Mouse (Mus musculus) heart, adult 2 months (tissue): Measurements from ENCODE around the gene Frmd5. TPM values are rescaled to one million over a fixed set of nuclear protein-coding genes. Genes with fewer than 3 reads are reported as not detected.
A peak's percentile ranks its signal among the peaks of the same experiment; 100 is the strongest.
"Not testable (repeated sequence)": the region's sequence is repeated elsewhere in the genome, so short reads cannot be mapped to it uniquely, and the experiment has no call there.

Source experiments
- DNase-seq, 2 experiments: peaks; one replicate each; pipeline ENCODE4 v3.0.0; 2021
- H3K27ac ChIP-seq: fragments of 200-600 bp; 2 replicates; pipeline ENCODE4 v1.8.1; 2022
- H3K27me3 ChIP-seq: fragments of 200-500 bp; 2 replicates; pipeline ENCODE4 v1.6.1; 2012; ENCODE audit warnings: mild to moderate bottlenecking, low read length, inconsistent platforms, mixed read lengths; ENCODE audit not compliant: control insufficient read depth, insufficient read depth
- H3K36me3 ChIP-seq: fragments of 200-500 bp; 2 replicates; pipeline ENCODE4 v1.6.1; 2012; ENCODE audit warnings: low read length, inconsistent platforms; ENCODE audit not compliant: control insufficient read depth, insufficient read depth
- H3K4me1 ChIP-seq: fragments of 200-500 bp; 2 replicates; pipeline ENCODE4 v1.6.1; 2011; ENCODE audit warnings: low read length; ENCODE audit not compliant: control insufficient read depth, insufficient read depth
- H3K4me3 ChIP-seq: fragments of 200-600 bp; 2 replicates; pipeline ENCODE4 v1.8.1; 2022
- H3K79me2 ChIP-seq: fragments of 200-500 bp; replicated peaks from 2 replicates; pipeline ENCODE4 v1.6.1; 2012; ENCODE audit warnings: mild to moderate bottlenecking, inconsistent platforms, low read length, moderate library complexity, mixed read lengths; ENCODE audit not compliant: control insufficient read depth, insufficient read depth
- H3K9ac ChIP-seq: fragments of 200-500 bp; 2 replicates; pipeline ENCODE4 v1.6.1; 2012; ENCODE audit warnings: low read depth, mild to moderate bottlenecking, control low read depth, inconsistent platforms, low read length, mixed read lengths
- CTCF ChIP-seq: fragments of 200-600 bp; IDR thresholded peaks from 2 replicates; pipeline ENCODE4 v1.8.1; 2022; ENCODE audit warnings: antibody characterized with exemption, mild to moderate bottlenecking, moderate library complexity
- EP300 ChIP-seq: fragments of 200-500 bp; IDR thresholded peaks from 2 replicates; pipeline ENCODE4 v1.6.1; 2011; ENCODE audit warnings: low read depth, low read length, control low read depth; ENCODE audit not compliant: insufficient read depth
- POLR2A ChIP-seq: fragments of 200-500 bp; IDR thresholded peaks from 2 replicates; pipeline ENCODE4 v1.6.1; 2011; ENCODE audit warnings: mild to moderate bottlenecking, low read depth, low read length, control low read depth; ENCODE audit not compliant: insufficient read depth
- WGBS: fragments of 180-500 bp; shearing (Covaris S2); methylation state at CpG from one replicate; pipeline ENCODE4 v1.1.7; 2018; 5-methylcytosine and 5-hydroxymethylcytosine counted together
- intact Hi-C: fragments of 180-260 bp; cut with DNase I; formaldehyde crosslinking; loops from one replicate; pipeline ENCODE4 v1.15.1; 2025
- polyA plus RNA-seq: library from polyadenylated mRNA; depleted of rRNA; stranded (reverse); fragments of >200 nt; gene quantifications from 2 replicates; pipeline ENCODE4 v1.2.3, GENCODE M21; 2012
- total RNA-seq, 2 experiments: library from RNA; stranded (reverse); gene quantifications; 2 replicates each; pipeline ENCODE4 v1.2.3; 2021

Frmd5 gene
- total and polyA plus RNA-seq, 3 experiments = 124 to 245 (median 197) TPM

- no peak overlapping the region for H3K9ac ChIP-seq
- intact Hi-C loops = no loop called here
Measured at GRCm38 (mm10) chr2:121544829-121545228, 262.1 kb downstream of the Frmd5 start.

GRCm38 (mm10) chr2:121525056-121525455, 281.8 kb downstream of the Frmd5 start:
- 91% methylated on average over 2 of the region's 2 CpGs for WGBS
- H3K27me3 ChIP-seq = no peaks in the 10 kb centered on the region
- no peaks in the 10 kb centered on the region for H3K79me2 ChIP-seq
- no peak overlapping the region for H3K9ac ChIP-seq
- no peak overlapping the region for H3K27ac ChIP-seq
- no peak overlapping the region for H3K4me3 ChIP-seq
- DNase-seq = no peak
- intact Hi-C loops = no loop called here
- no peaks in the 10 kb centered on the region for H3K36me3 ChIP-seq
- TF ChIP-seq EP300 (no peak), POLR2A (no peak), CTCF (no peak)
- no peaks in the 10 kb centered on the region for H3K4me1 ChIP-seq

More at GRCm38 (mm10) chr2:121544829-121545228, 262.1 kb downstream of the Frmd5 start:
- no peak for DNase-seq
- Histone ChIP-seq H3K4me3 (no peak overlapping the region), H3K36me3 (peaks cover 13% of the 10 kb centered on the region), H3K27me3 (no peaks in the 10 kb centered on the region), H3K27ac (no peak overlapping the region), H3K79me2 (no peaks in the 10 kb centered on the region), H3K4me1 (no peaks in the 10 kb centered on the region; the same call in none of the 2 replicates)
- 96% methylated on average over 3 of the region's 3 CpGs for WGBS
- TF ChIP-seq POLR2A = no peak
- peak; percentile 26; the same call in 1 of the 2 replicates for TF ChIP-seq CTCF
- TF ChIP-seq EP300 = no peak

- H3K9ac ChIP-seq, H3K36me3 ChIP-seq, H3K4me3 ChIP-seq, H3K79me2 ChIP-seq, H3K4me1 ChIP-seq, intact Hi-C loops, H3K27ac ChIP-seq, H3K27me3 ChIP-seq, DNase-seq: not testable (repeated sequence)
- 92% methylated on average over 3 of the region's 3 CpGs for WGBS
Measured at GRCm38 (mm10) chr2:121522830-121523229, 284.1 kb downstream of the Frmd5 start.

GRCm38 (mm10) chr2:121522006-121522405, 284.9 kb downstream of the Frmd5 start:
- intact Hi-C loops = no loop called here
- Histone ChIP-seq H3K27ac (no peak overlapping the region), H3K79me2 (no peaks in the 10 kb centered on the region), H3K9ac (no peak overlapping the region), H3K36me3 (no peaks in the 10 kb centered on the region), H3K4me1 (no peaks in the 10 kb centered on the region), H3K27me3 (no peaks in the 10 kb centered on the region), H3K4me3 (no peak overlapping the region)
- TF ChIP-seq POLR2A = no peak
- TF ChIP-seq EP300 = no peak
- TF ChIP-seq CTCF = no peak
- no peak for DNase-seq
- 54% methylated on average over 2 of the region's 2 CpGs for WGBS

GRCm38 (mm10) chr2:121518711-121519110, 288.2 kb downstream of the Frmd5 start:
- H3K36me3 ChIP-seq, H3K79me2 ChIP-seq, H3K4me1 ChIP-seq, H3K27ac ChIP-seq, intact Hi-C loops, DNase-seq, H3K9ac ChIP-seq, H3K4me3 ChIP-seq, H3K27me3 ChIP-seq: not testable (repeated sequence)
- 90% methylated on average over 4 of the region's 4 CpGs for WGBS

GRCm38 (mm10) chr2:121518106-121518505, 288.8 kb downstream of the Frmd5 start:
- Histone ChIP-seq H3K9ac (no peak overlapping the region), H3K36me3 (no peaks in the 10 kb centered on the region), H3K4me3 (no peak overlapping the region), H3K4me1 (no peaks in the 10 kb centered on the region), H3K27me3 (no peaks in the 10 kb centered on the region), H3K79me2 (no peaks in the 10 kb centered on the region), H3K27ac (no peak overlapping the region)
- intact Hi-C loops = no loop called here
- TF ChIP-seq EP300 = no peak
- no peak for TF ChIP-seq CTCF
- no peak for TF ChIP-seq POLR2A
- WGBS = 95% methylated on average over 5 of the region's 5 CpGs
- DNase-seq = no peak

- no peaks in the 10 kb centered on the region for H3K4me1 ChIP-seq
- H3K36me3 ChIP-seq = no peaks in the 10 kb centered on the region
- intact Hi-C loops = no loop called here
- no peaks in the 10 kb centered on the region for H3K27me3 ChIP-seq
- no peak overlapping the region for H3K27ac ChIP-seq
- TF ChIP-seq CTCF = no peak
- TF ChIP-seq EP300 = no peak
- TF ChIP-seq POLR2A = no peak
- WGBS = 94% methylated on average over 4 of the region's 4 CpGs
- DNase-seq = no peak
- no peaks in the 10 kb centered on the region for H3K79me2 ChIP-seq
- H3K4me3 ChIP-seq = no peak overlapping the region
- no peak overlapping the region for H3K9ac ChIP-seq
Measured at GRCm38 (mm10) chr2:121514211-121514610, 292.7 kb downstream of the Frmd5 start.

GRCm38 (mm10) chr2:121512991-121513765, 293.7 kb downstream of the Frmd5 start:
- 89% methylated on average over 5 of the region's 5 CpGs for WGBS
- H3K27me3 ChIP-seq, H3K4me1 ChIP-seq, H3K9ac ChIP-seq, intact Hi-C loops, H3K36me3 ChIP-seq, H3K79me2 ChIP-seq, H3K4me3 ChIP-seq, H3K27ac ChIP-seq, DNase-seq: not testable (repeated sequence)
